Mouse (Mus musculus): ENCODE data around the gene Olfr1431. TPM values are rescaled to one million over a fixed set of nuclear protein-coding genes. Genes with fewer than 3 reads are reported as not detected.

The Olfr1431 gene
- not detected for polyA plus RNA-seq (2014; fragmentation: Illumina TruSeq; extraction: RNeasy Lipid Tissue Mini Kit (QIAGEN cat#74804); ENCODE audit: low replicate concordance)

DNA sequence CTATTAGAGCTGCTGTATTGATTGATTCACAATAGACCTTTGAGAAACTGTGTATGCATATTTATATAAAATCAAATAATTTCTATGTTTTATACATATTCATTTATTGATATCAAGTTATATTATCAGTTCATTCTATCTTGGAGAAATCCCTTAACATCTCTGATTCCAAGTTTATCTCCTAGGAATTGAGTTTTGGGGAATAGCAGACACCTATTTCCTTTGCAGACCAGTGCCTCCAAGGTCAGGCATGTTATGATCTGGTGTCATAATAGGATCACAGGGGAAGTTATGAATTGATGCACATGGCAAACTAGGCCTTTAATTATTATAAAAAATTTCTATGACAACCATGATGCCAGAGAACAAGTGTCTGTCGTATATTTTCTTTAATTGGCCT, at the start of gene Olfr1431:
Olfr1431 (plus strand) TSS at position 301 of the 400 bp plus-strand sequence.

GRCm38 (mm10) chr19:12170062-12170599, 30.3 kb upstream of the Olfr1431 start, which contains the start of gene Olfr1555-ps1:
Olfr1555-ps1 (minus strand) TSS chr19:12170112.

DNA sequence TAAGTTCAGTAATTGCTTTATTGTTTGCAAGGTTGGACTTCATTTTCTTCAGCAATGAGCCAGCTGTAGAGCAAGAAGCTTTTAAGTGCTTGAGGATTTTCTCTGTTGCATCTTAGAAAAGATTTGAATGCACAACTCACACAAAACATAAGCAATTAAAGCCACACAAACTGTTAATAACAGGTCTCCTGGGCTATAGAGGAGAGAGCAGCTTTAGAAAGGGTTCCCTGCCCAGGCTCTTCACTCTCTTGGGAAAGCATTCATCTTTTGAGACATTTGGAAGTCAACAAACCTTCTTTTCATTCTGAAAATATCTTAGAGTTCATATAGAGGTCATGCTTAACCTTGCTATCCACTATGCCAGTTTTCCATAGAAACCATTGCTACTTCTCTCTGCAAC, 32.1 kb downstream of the Olfr1431 start, which contains the start of gene Olfr1432:
Olfr1432 (minus strand) TSS at position 101 of the 400 bp plus-strand sequence.

DNA sequence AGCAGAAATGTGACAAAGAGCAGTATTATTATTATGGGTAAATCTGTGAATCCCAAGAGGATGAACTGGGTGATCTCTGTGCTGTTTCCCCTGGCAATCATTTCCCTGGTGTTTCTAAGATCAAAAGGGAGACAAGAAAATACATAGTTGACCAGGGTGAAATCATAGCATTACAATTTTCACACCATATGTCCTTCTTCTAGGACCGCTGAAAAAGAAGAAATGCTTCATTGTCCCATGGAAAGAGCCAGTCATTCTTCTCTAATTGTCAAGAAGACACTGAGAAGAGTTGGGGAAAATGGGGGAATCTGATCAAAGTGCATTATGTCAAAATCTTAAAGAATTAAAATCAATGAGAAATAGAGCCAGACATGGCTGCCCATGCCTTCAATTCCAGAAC, 41.1 kb downstream of the Olfr1431 start, which contains the start of gene Olfr262:
Olfr262 (minus strand) TSS at position 101 of the 400 bp plus-strand sequence.

DNA sequence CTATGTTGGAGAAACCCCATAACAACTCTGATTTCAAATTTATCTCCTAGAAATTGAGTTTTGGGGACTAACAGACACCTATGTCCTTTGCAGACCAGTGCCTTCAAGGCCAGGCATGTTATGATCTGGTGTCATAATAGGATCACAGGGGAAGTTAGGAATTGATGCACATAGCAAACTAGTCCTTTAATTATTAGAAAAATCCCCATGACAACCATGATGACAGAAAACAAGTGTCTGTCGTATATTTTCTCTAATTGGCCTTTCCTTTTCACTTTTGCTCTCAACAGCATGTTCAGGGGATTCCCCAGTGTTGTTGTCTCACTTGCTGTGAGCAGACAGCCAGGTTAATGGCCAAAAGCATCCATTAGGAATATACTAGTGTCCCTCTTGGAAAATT, 60.3 kb downstream of the Olfr1431 start, which contains the start of gene Olfr235:
Olfr235 (plus strand) TSS at position 301 of the 400 bp plus-strand sequence.

Other genes with a start within 250 kb of the Olfr1431 start
- 27.3 TPM for gene Osbp, start 234.7 kb upstream of the Olfr1431 start, polyA plus RNA-seq (2014; fragmentation: Illumina TruSeq; extraction: RNeasy Lipid Tissue Mini Kit (QIAGEN cat#74804); ENCODE audit: low replicate concordance)
- gene Olfr1423, start 159.3 kb upstream of the Olfr1431 start, polyA plus RNA-seq (2014; fragmentation: Illumina TruSeq; extraction: RNeasy Lipid Tissue Mini Kit (QIAGEN cat#74804); ENCODE audit: low replicate concordance) = not detected
- not detected for gene Olfr1424, start 138.0 kb upstream of the Olfr1431 start, polyA plus RNA-seq (2014; fragmentation: Illumina TruSeq; extraction: RNeasy Lipid Tissue Mini Kit (QIAGEN cat#74804); ENCODE audit: low replicate concordance)
- gene Olfr1425, start 122.9 kb upstream of the Olfr1431 start, polyA plus RNA-seq (2014; fragmentation: Illumina TruSeq; extraction: RNeasy Lipid Tissue Mini Kit (QIAGEN cat#74804); ENCODE audit: low replicate concordance) = not detected
- gene Olfr1426, start 108.6 kb upstream of the Olfr1431 start, polyA plus RNA-seq (2014; fragmentation: Illumina TruSeq; extraction: RNeasy Lipid Tissue Mini Kit (QIAGEN cat#74804); ENCODE audit: low replicate concordance) = not detected
- not detected for gene Olfr1427, start 97.3 kb upstream of the Olfr1431 start, polyA plus RNA-seq (2014; fragmentation: Illumina TruSeq; extraction: RNeasy Lipid Tissue Mini Kit (QIAGEN cat#74804); ENCODE audit: low replicate concordance)
- gene Olfr1428, start 84.7 kb upstream of the Olfr1431 start, polyA plus RNA-seq (2014; fragmentation: Illumina TruSeq; extraction: RNeasy Lipid Tissue Mini Kit (QIAGEN cat#74804); ENCODE audit: low replicate concordance) = not detected
- gene Olfr76, start 77.4 kb upstream of the Olfr1431 start, polyA plus RNA-seq (2014; fragmentation: Illumina TruSeq; extraction: RNeasy Lipid Tissue Mini Kit (QIAGEN cat#74804); ENCODE audit: low replicate concordance) = not detected
- gene Olfr1555-ps1, start 30.5 kb upstream of the Olfr1431 start, polyA plus RNA-seq (2014; fragmentation: Illumina TruSeq; extraction: RNeasy Lipid Tissue Mini Kit (QIAGEN cat#74804); ENCODE audit: low replicate concordance) = not detected
- not detected for gene Olfr1432, start 32.0 kb downstream of the Olfr1431 start, polyA plus RNA-seq (2014; fragmentation: Illumina TruSeq; extraction: RNeasy Lipid Tissue Mini Kit (QIAGEN cat#74804); ENCODE audit: low replicate concordance)
- not detected for gene Olfr262, start 41.0 kb downstream of the Olfr1431 start, polyA plus RNA-seq (2014; fragmentation: Illumina TruSeq; extraction: RNeasy Lipid Tissue Mini Kit (QIAGEN cat#74804); ENCODE audit: low replicate concordance)
- gene Olfr235, start 60.4 kb downstream of the Olfr1431 start, polyA plus RNA-seq (2014; fragmentation: Illumina TruSeq; extraction: RNeasy Lipid Tissue Mini Kit (QIAGEN cat#74804); ENCODE audit: low replicate concordance) = not detected
- not detected for gene Olfr1434, start 79.2 kb downstream of the Olfr1431 start, polyA plus RNA-seq (2014; fragmentation: Illumina TruSeq; extraction: RNeasy Lipid Tissue Mini Kit (QIAGEN cat#74804); ENCODE audit: low replicate concordance)
- gene Olfr1436, start 98.5 kb downstream of the Olfr1431 start, polyA plus RNA-seq (2014; fragmentation: Illumina TruSeq; extraction: RNeasy Lipid Tissue Mini Kit (QIAGEN cat#74804); ENCODE audit: low replicate concordance) = not detected
- not detected for gene Olfr1437, start 124.5 kb downstream of the Olfr1431 start, polyA plus RNA-seq (2014; fragmentation: Illumina TruSeq; extraction: RNeasy Lipid Tissue Mini Kit (QIAGEN cat#74804); ENCODE audit: low replicate concordance)
- gene Olfr1438-ps1, start 135.3 kb downstream of the Olfr1431 start, polyA plus RNA-seq (2014; fragmentation: Illumina TruSeq; extraction: RNeasy Lipid Tissue Mini Kit (QIAGEN cat#74804); ENCODE audit: low replicate concordance) = not detected
- gene Olfr1440, start 186.6 kb downstream of the Olfr1431 start, polyA plus RNA-seq (2014; fragmentation: Illumina TruSeq; extraction: RNeasy Lipid Tissue Mini Kit (QIAGEN cat#74804); ENCODE audit: low replicate concordance) = not detected
- not detected for gene Olfr1441, start 216.8 kb downstream of the Olfr1431 start, polyA plus RNA-seq (2014; fragmentation: Illumina TruSeq; extraction: RNeasy Lipid Tissue Mini Kit (QIAGEN cat#74804); ENCODE audit: low replicate concordance)
- not detected for gene Pfpl, start 227.3 kb downstream of the Olfr1431 start, polyA plus RNA-seq (2014; fragmentation: Illumina TruSeq; extraction: RNeasy Lipid Tissue Mini Kit (QIAGEN cat#74804); ENCODE audit: low replicate concordance)